Mouse (Mus musculus): ENCODE results near the gene Chrna7.

Chrna7 gene

DNA sequence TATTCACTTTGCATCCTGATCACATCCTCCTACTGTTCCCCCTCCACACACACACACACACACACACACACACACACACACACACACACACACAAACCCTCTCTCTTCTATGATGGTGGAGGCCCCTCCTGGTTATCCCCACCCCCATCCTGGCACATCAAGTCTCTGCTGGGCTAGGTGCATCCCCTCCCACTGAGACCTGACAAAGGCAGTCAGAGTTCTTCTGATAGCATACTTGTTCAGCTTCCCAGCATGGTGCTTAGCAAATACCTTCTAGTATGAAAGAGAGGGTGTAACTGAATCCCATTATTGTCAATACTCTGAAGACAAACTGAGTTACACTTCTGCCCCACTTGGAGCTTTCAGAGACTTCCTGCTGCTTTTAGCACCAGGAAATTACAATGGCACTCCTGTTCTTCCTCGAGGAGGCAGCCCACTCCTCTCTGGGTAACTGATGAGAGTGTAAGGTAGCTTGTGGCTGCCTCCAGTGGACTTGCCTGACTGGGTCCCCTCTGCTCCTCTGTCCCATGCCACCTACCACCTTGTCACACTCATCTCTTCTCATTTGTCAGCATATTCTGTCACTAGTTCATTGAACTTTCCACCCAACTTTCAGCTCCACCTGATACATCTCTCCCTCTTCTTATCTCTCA, 127.9 kb downstream of the Chrna7 start:
- in situ Hi-C loops (cut with MboI, MseI): no loop called here

- in situ Hi-C loops (cut with MboI, MseI): no loop called here
These were observed 151.4 kb downstream of the Chrna7 start for GRCm38 (mm10) chr7:63060996-63061395.
